Mouse (Mus musculus) CH12.LX (cell line): ENCODE data around the gene Ascc1.

ENCODE experiments used
- CTCF ChIP-seq, 2 experiments: IDR thresholded peaks in 1 of 2; conservative IDR thresholded peaks in 1 of 2; 2 replicates each; pipeline ENCODE4 v1.5.1; 2011 to 2012; ENCODE audit warnings: low read depth in 2 of 2, low read length in 2 of 2, improper control_type of control experiment in 1 of 2, inconsistent platforms in 1 of 2, mild to moderate bottlenecking in 1 of 2, moderate library complexity in 1 of 2
- ELF1 ChIP-seq: IDR thresholded peaks from 2 replicates; pipeline ENCODE4 v1.6.1; 2014; ENCODE audit warnings: low read depth, mild to moderate bottlenecking, inconsistent platforms, low read length, improper control_type of control experiment
- SMC3 ChIP-seq: IDR thresholded peaks from 2 replicates; pipeline ENCODE4 v1.6.1; 2011; ENCODE audit warnings: low read depth, low read length, improper control_type of control experiment
- ZNF384 ChIP-seq: IDR thresholded peaks from 2 replicates; pipeline ENCODE4 v1.6.1; 2012; ENCODE audit warnings: low read depth, low read length, improper control_type of control experiment, inconsistent platforms

DNA sequence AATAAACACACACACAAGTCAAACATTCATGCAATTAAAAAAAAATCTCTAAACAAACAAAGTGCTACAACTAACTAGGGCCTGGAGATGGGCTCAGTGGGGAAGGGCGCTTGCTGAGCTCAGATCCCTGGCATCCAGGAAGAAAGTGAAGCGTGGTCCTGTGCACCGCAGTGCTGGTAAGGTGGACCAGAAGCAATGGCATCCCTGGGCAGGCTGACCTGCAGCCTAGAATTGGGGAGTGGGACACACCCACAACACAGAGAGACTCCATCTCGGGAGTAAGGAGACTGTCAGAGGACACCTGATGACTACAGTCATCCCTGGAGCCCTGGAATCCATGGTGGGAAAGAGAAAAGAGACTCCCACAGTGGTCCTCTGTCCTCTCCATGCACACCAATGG, 29.2 kb upstream of the Ascc1 start:
- TF ChIP-seq CTCF (conservative IDR thresholded peaks at IDR 0.05 in 1 of 2, IDR thresholded peaks at IDR 0.05 in 1 of 2; ENCODE audit: low read depth in 2 of 2, low read length in 2 of 2) (no peak), SMC3 (no peak), ZNF384 (no peak), ELF1 (no peak)
